Mouse (Mus musculus) neural tube, embryonic 11.5 days (tissue): ENCODE results near the gene Cyp2j13. TPM values are rescaled to one million over a fixed set of nuclear protein-coding genes. Genes with fewer than 3 reads are reported as not detected.
"Not testable (repeated sequence)": the region's sequence is repeated elsewhere in the genome, so short reads cannot be mapped to it uniquely, and the experiment has no call there.

Source experiments
- ATAC-seq: fragments of 200-750 bp; cut with Nextera tagmentation; 2 replicates; pipeline ENCODE4 v1.8.0; 2017; ENCODE audit warnings: moderate number of reproducible peaks, mild to moderate bottlenecking, moderate TSS enrichment, moderate library complexity; ENCODE audit not compliant: insufficient read depth, low FRiP score, low TSS enrichment
- DNase-seq: peaks from one replicate; pipeline ENCODE4 v3.0.0-alpha.2; 2015; ENCODE audit warnings: low spot score
- H3K27ac ChIP-seq: fragments of 300-500 bp; sonication (generic); 2 replicates; pipeline ENCODE4 v1.5.1; 2014; ENCODE audit warnings: low read depth, mild to moderate bottlenecking, low read length
- H3K27me3 ChIP-seq: fragments of 300-500 bp; sonication (generic); 2 replicates; pipeline ENCODE4 v1.6.1; 2014; ENCODE audit warnings: mild to moderate bottlenecking, low read length, mixed read lengths; ENCODE audit not compliant: control insufficient read depth, insufficient read depth
- H3K36me3 ChIP-seq: fragments of 300-500 bp; sonication (generic); 2 replicates; pipeline ENCODE4 v1.6.1; 2014; ENCODE audit warnings: mild to moderate bottlenecking, low read length, moderate library complexity, mixed read lengths; ENCODE audit not compliant: control insufficient read depth, insufficient read depth
- H3K4me1 ChIP-seq: fragments of 300-500 bp; sonication (generic); 2 replicates; pipeline ENCODE4 v1.6.1; 2014; ENCODE audit warnings: low read length, mixed read lengths; ENCODE audit not compliant: control insufficient read depth, insufficient read depth
- H3K4me2 ChIP-seq: fragments of 300-500 bp; sonication (generic); 2 replicates; pipeline ENCODE4 v1.6.1; 2014; ENCODE audit warnings: low read depth, mild to moderate bottlenecking, moderate library complexity
- H3K4me3 ChIP-seq: fragments of 300-500 bp; sonication (generic); 2 replicates; pipeline ENCODE4 v1.5.1; 2014; ENCODE audit warnings: low read depth, low read length
- H3K9ac ChIP-seq: fragments of 300-500 bp; sonication (generic); 2 replicates; pipeline ENCODE4 v1.6.1; 2014; ENCODE audit warnings: mild to moderate bottlenecking, low read length
- H3K9me3 ChIP-seq: fragments of 300-500 bp; sonication (generic); 2 replicates; pipeline ENCODE4 v1.6.1; 2016; ENCODE audit warnings: low read length; ENCODE audit not compliant: control insufficient read depth
- WGBS: fragments of 180-500 bp; shearing (Covaris S2); extraction: QIAGEN DNeasy Blood & Tissue Kit; methylation state at CpG from one replicate; pipeline ENCODE4 v1.1.7; 2014; 5-methylcytosine and 5-hydroxymethylcytosine counted together
- polyA plus RNA-seq: library from polyadenylated mRNA; unstranded; fragments of >200 nt; fragmentation: Nextera tagmentation; extraction: Ambion mirVana; gene quantifications from 2 replicates; pipeline ENCODE4 v1.2.1, GENCODE M21; 2014

The Cyp2j13 gene
- polyA plus RNA-seq, 1 experiment from 2014 or later: not detected

- DNase-seq: no peak
- H3K4me1 ChIP-seq: no peaks in the 10 kb centered on the region
- no peaks in the 10 kb centered on the region for H3K36me3 ChIP-seq
- no peaks in the 10 kb centered on the region for H3K27me3 ChIP-seq
- ATAC-seq: no peak
- 91% methylated on average over 1 of the region's 1 CpGs for WGBS
- H3K9ac ChIP-seq: no peak overlapping the region
- H3K27ac ChIP-seq: no peak overlapping the region
- no peak overlapping the region for H3K4me2 ChIP-seq
- no peak overlapping the region for H3K4me3 ChIP-seq
- H3K9me3 ChIP-seq: no peaks in the 10 kb centered on the region
Observed at GRCm38 (mm10) chr4:96016875-96017274, 60.5 kb downstream of the Cyp2j13 start.

GRCm38 (mm10) chr4:95982221-95982620 lies 95.1 kb downstream of the Cyp2j13 start:
- H3K9me3 ChIP-seq, H3K27ac ChIP-seq, H3K27me3 ChIP-seq, DNase-seq, H3K4me3 ChIP-seq, H3K4me1 ChIP-seq, H3K9ac ChIP-seq, ATAC-seq, H3K36me3 ChIP-seq, H3K4me2 ChIP-seq: not testable (repeated sequence)
- WGBS: 96% methylated on average over 17 of the region's 17 CpGs

Other genes starting within 250 kb of the Cyp2j13 start
- 24.3 and 31.1 TPM in 2 replicates for gene Hook1, start 110.3 kb downstream of the Cyp2j13 start, polyA plus RNA-seq
- gene Cyp2j12, start 63.6 kb upstream of the Cyp2j13 start, polyA plus RNA-seq: not detected in 2 replicates
- gene Cyp2j7, start 159.1 kb upstream of the Cyp2j13 start, polyA plus RNA-seq: not detected in 2 replicates